Mouse (Mus musculus) cortical plate, adult 2 months (tissue): ENCODE data around the gene Sfrp5.

Experiments used
- CTCF ChIP-seq: fragments of 200-500 bp; IDR thresholded peaks from 2 replicates; pipeline ENCODE4 v1.5.1; 2011; ENCODE audit warnings: mild to moderate bottlenecking, control low read depth, low read length; ENCODE audit not compliant: insufficient read depth; ENCODE audit errors: extremely low read depth
- POLR2A ChIP-seq: fragments of 200-500 bp; IDR thresholded peaks from 2 replicates; pipeline ENCODE4 v1.6.1; 2011; ENCODE audit warnings: mild to moderate bottlenecking, low read length, control low read depth; ENCODE audit not compliant: insufficient read depth; ENCODE audit errors: extremely low read depth

- peak; percentile 84 for TF ChIP-seq CTCF
- TF ChIP-seq POLR2A = no peak
Observed at GRCm38 (mm10) chr19:42151990-42152389, 50.1 kb downstream of the Sfrp5 start.
